Mouse (Mus musculus): Measurements from ENCODE around the gene Hist2h3b.
A peak's percentile ranks its signal among the peaks of the same experiment; 100 is the strongest.

Gene Hist2h3b

GRCm38 (mm10) chr3:96293787-96294186 lies 25.3 kb downstream of the Hist2h3b start, which contains the start of gene Fcgr1:
TSS of gene Fcgr1 (minus strand) at chr3:96293969.
- no peak for DNase-seq (ENCODE audit: low read depth in 1 of 2, low spot score in 2 of 2)

- DNase-seq (ENCODE audit: low read depth in 1 of 2, low spot score in 2 of 2): no peak
Observed at GRCm38 (mm10) chr3:96298360-96298759, 29.9 kb downstream of the Hist2h3b start.

GRCm38 (mm10) chr3:96299562-96299961 lies 31.1 kb downstream of the Hist2h3b start:
- DNase-seq (ENCODE audit: low read depth in 1 of 2, low spot score in 2 of 2): no peak

- peak; percentile 61 to 64 for DNase-seq (ENCODE audit: low read depth in 1 of 2, low spot score in 2 of 2)
Observed at GRCm38 (mm10) chr3:96300706-96301529, 32.5 kb downstream of the Hist2h3b start.

GRCm38 (mm10) chr3:96302076-96302475 lies 33.6 kb downstream of the Hist2h3b start:
- DNase-seq (ENCODE audit: low read depth in 1 of 2, low spot score in 2 of 2): no peak

GRCm38 (mm10) chr3:96306506-96306905 lies 38.1 kb downstream of the Hist2h3b start:
- DNase-seq (ENCODE audit: low read depth in 1 of 2, low spot score in 2 of 2): no peak

- no peak for DNase-seq (ENCODE audit: low read depth in 1 of 2, low spot score in 2 of 2)
Observed at GRCm38 (mm10) chr3:96309441-96309840, 41.0 kb downstream of the Hist2h3b start.

- DNase-seq (ENCODE audit: low read depth in 1 of 2, low spot score in 2 of 2): no peak
Observed at GRCm38 (mm10) chr3:96312341-96313098, 44.1 kb downstream of the Hist2h3b start.

Data from monocyte, adult 2 months (primary cell).